Comparison of ENCODE assay signal across 23 mouse cellular contexts in genomic region chr16:60468200-60468785, GRCm38 (mm10).
"Had no signal": no experiment of that assay in that cellular context is flagged by ENCODE, and none has a peak within 500 bp of the region (broad histone marks: within the 10 kb centered on the region; RNA-seq: fewer than 3 reads in every experiment).

No protein-coding gene starts in this region.

- ATAC-seq: liver, embryonic 12.5 days had no signal

- DNase-seq: kidney, adult 18-20 months; kidney, adult 9 months; kidney, postnatal 14 days; kidney, postnatal 4 days; liver; lung, adult 18-20 months; lung, postnatal 10 days; lung, postnatal 36 days; right cerebral cortex, adult 18-20 months; right cerebral cortex, postnatal 14 days; right cerebral cortex, postnatal 4 days; thymus, adult 2 months; thymus, postnatal 14 days; thymus, postnatal 4 days had no signal

- H3K27ac ChIP-seq: limb, embryonic 10.5 days; limb, embryonic 13.5 days; liver, embryonic 12.5 days; liver, embryonic 15.5 days; lung, embryonic 15.5 days; neural tube, embryonic 12.5 days; neural tube, embryonic 15.5 days; stomach, postnatal 0 days had no signal

- H3K27me3 ChIP-seq: limb, embryonic 13.5 days; liver, embryonic 12.5 days; liver, embryonic 15.5 days; lung, embryonic 15.5 days; megakaryocyte, embryonic 14.5 days; neural tube, embryonic 12.5 days; neural tube, embryonic 15.5 days had no signal

- H3K36me3 ChIP-seq: limb, embryonic 10.5 days; limb, embryonic 13.5 days; liver, embryonic 12.5 days; liver, embryonic 15.5 days; lung, embryonic 15.5 days; neural tube, embryonic 12.5 days; neural tube, embryonic 15.5 days had no signal

- H3K9ac ChIP-seq: limb, embryonic 13.5 days; liver, embryonic 12.5 days; liver, embryonic 15.5 days; lung, embryonic 15.5 days; neural tube, embryonic 12.5 days; neural tube, embryonic 15.5 days had no signal

- H3K4me1 ChIP-seq: limb, embryonic 10.5 days; limb, embryonic 13.5 days; liver, embryonic 12.5 days; liver, embryonic 15.5 days; lung, embryonic 15.5 days; megakaryocyte, embryonic 14.5 days; neural tube, embryonic 12.5 days; neural tube, embryonic 15.5 days had no signal

- H3K9me3 ChIP-seq: limb, embryonic 10.5 days; limb, embryonic 13.5 days; liver, embryonic 12.5 days; liver, embryonic 15.5 days; lung, embryonic 15.5 days; megakaryocyte, embryonic 14.5 days; neural tube, embryonic 12.5 days; neural tube, embryonic 15.5 days had no signal

- H3K4me3 ChIP-seq: limb, embryonic 10.5 days; limb, embryonic 13.5 days; liver, embryonic 12.5 days; liver, embryonic 15.5 days; lung, embryonic 15.5 days; megakaryocyte, embryonic 14.5 days; neural tube, embryonic 12.5 days; neural tube, embryonic 15.5 days had no signal

- H3K4me2 ChIP-seq: limb, embryonic 13.5 days; liver, embryonic 12.5 days; liver, embryonic 15.5 days; lung, embryonic 15.5 days; neural tube, embryonic 12.5 days; neural tube, embryonic 15.5 days had no signal
